In genomic region chr5:65764786-65765634, GRCm38 (mm10) we compare ENCODE assay signal across 8 mouse cellular contexts. TPM values are rescaled to one million over a fixed set of nuclear protein-coding genes. Genes with fewer than 3 reads are reported as not detected.
DNase-seq lines count a peak whose midpoint lies in the region; ATAC-seq and TF ChIP-seq lines count a peak whose summit lies in the region.

No protein-coding gene starts in this region.

- peak; percentile 91 for ATAC-seq in forebrain, embryonic 13.5 days
- peak; percentile 83 for ATAC-seq in heart, postnatal 0 days (ENCODE audit: insufficient read depth, low read depth)
- ATAC-seq in liver, embryonic 16.5 days (ENCODE audit: low read depth): peak; percentile 82
- ATAC-seq in neural tube, embryonic 12.5 days (ENCODE audit: low FRiP score, low read depth): peak; percentile 85
- ATAC-seq in stomach, postnatal 0 days (ENCODE audit: low FRiP score, low TSS enrichment): peak; percentile 92

- H3K9me3 ChIP-seq in forebrain, embryonic 13.5 days (replicated peaks): no peaks in the 10 kb centered on the region
- H3K9me3 ChIP-seq in heart, postnatal 0 days (replicated peaks; ENCODE audit: control insufficient read depth, low read length): no peaks in the 10 kb centered on the region
- no peaks in the 10 kb centered on the region for H3K9me3 ChIP-seq in liver, embryonic 16.5 days (replicated peaks; ENCODE audit: control insufficient read depth, low read length)
- no peaks in the 10 kb centered on the region for H3K9me3 ChIP-seq in neural tube, embryonic 12.5 days
- no peaks in the 10 kb centered on the region for H3K9me3 ChIP-seq in stomach, postnatal 0 days (ENCODE audit: control insufficient read depth, low read length)

- H3K27ac ChIP-seq in forebrain, embryonic 13.5 days: peak overlapping the region; percentile 100
- H3K27ac ChIP-seq in heart, postnatal 0 days (ENCODE audit: low read depth): peak overlapping the region; percentile 100
- H3K27ac ChIP-seq in liver, embryonic 16.5 days (ENCODE audit: low read length): peak overlapping the region; percentile 97
- H3K27ac ChIP-seq in neural tube, embryonic 12.5 days: peak overlapping the region; percentile 100
- peak overlapping the region; percentile 100 for H3K27ac ChIP-seq in stomach, postnatal 0 days (replicated peaks)

- TF ChIP-seq CTCF in heart, postnatal 0 days (IDR thresholded peaks at IDR 0.05; ENCODE audit: low read depth): no peak
- no peak for TF ChIP-seq CTCF in stomach, postnatal 0 days (IDR thresholded peaks at IDR 0.05; ENCODE audit: low read depth)

- H3K4me1 ChIP-seq in forebrain, embryonic 13.5 days: peaks cover 17% of the 10 kb centered on the region
- H3K4me1 ChIP-seq in heart, postnatal 0 days (ENCODE audit: control insufficient read depth, insufficient read depth): peaks cover 11% of the 10 kb centered on the region
- peaks cover 17% of the 10 kb centered on the region for H3K4me1 ChIP-seq in liver, embryonic 16.5 days (ENCODE audit: control insufficient read depth, low read depth, low read length)
- peaks cover 4% of the 10 kb centered on the region; the same call in 1 of the 2 replicates for H3K4me1 ChIP-seq in neural tube, embryonic 12.5 days
- H3K4me1 ChIP-seq in stomach, postnatal 0 days (replicated peaks; ENCODE audit: control insufficient read depth, insufficient read depth): no peaks in the 10 kb centered on the region

- no peak; the same call in 1 of the 2 replicates for TF ChIP-seq EP300 in heart, postnatal 0 days (IDR thresholded peaks at IDR 0.05; ENCODE audit: low read depth)
- peak; percentile 73 for TF ChIP-seq EP300 in stomach, postnatal 0 days (optimal IDR thresholded peaks at IDR 0.05)

- H3K4me3 ChIP-seq in forebrain, embryonic 13.5 days: peak overlapping the region; percentile 84
- peak overlapping the region; percentile 99 for H3K4me3 ChIP-seq in heart, postnatal 0 days (ENCODE audit: low read depth, low read length)
- H3K4me3 ChIP-seq in liver, embryonic 16.5 days (ENCODE audit: low read depth, low read length): peak overlapping the region; percentile 80
- H3K4me3 ChIP-seq in neural tube, embryonic 12.5 days: peak overlapping the region; percentile 90
- H3K4me3 ChIP-seq in stomach, postnatal 0 days (ENCODE audit: low read depth, low read length): peak overlapping the region; percentile 82

- peak; percentile 94 for DNase-seq in ES-CJ7 (ENCODE audit: low read depth, low spot score)
- DNase-seq in cerebellum, adult 11 months: peak; percentile 78
- DNase-seq in heart, postnatal 0 days (ENCODE audit: low spot score): peak; percentile 97
- DNase-seq in kidney, postnatal 36 days: peak; percentile 89 to 95
- DNase-seq in stomach, postnatal 0 days (ENCODE audit: low spot score): peak; percentile 90

- H3K27me3 ChIP-seq in forebrain, embryonic 13.5 days: no peaks in the 10 kb centered on the region
- no peaks in the 10 kb centered on the region for H3K27me3 ChIP-seq in heart, postnatal 0 days (ENCODE audit: control insufficient read depth, insufficient read depth, low read length)
- H3K27me3 ChIP-seq in liver, embryonic 16.5 days (ENCODE audit: control insufficient read depth, insufficient read depth, low read depth, low read length): no peaks in the 10 kb centered on the region
- no peaks in the 10 kb centered on the region for H3K27me3 ChIP-seq in neural tube, embryonic 12.5 days (replicated peaks)
- H3K27me3 ChIP-seq in stomach, postnatal 0 days (ENCODE audit: control insufficient read depth, insufficient read depth, low read length): no peaks in the 10 kb centered on the region

- WGBS in forebrain, embryonic 13.5 days: 3% methylated on average over 36 of the region's 36 CpGs
- 3% methylated on average over 36 of the region's 36 CpGs for WGBS in heart, postnatal 0 days
- 6% methylated on average over 36 of the region's 36 CpGs for WGBS in liver, embryonic 16.5 days (ENCODE audit: insufficient replicate concordance)
- WGBS in neural tube, embryonic 12.5 days: 5% methylated on average over 36 of the region's 36 CpGs
- 2% methylated on average over 36 of the region's 36 CpGs for WGBS in stomach, postnatal 0 days

- H3K36me3 ChIP-seq in forebrain, embryonic 13.5 days (ENCODE audit: poor library complexity, severe bottlenecking): no peaks in the 10 kb centered on the region
- H3K36me3 ChIP-seq in heart, postnatal 0 days (replicated peaks; ENCODE audit: control insufficient read depth, insufficient read depth, low read length): 0 out of 2 replicates have a peak, but pooled peaks cover 4% of the 10 kb centered on the region
- no peaks in the 10 kb centered on the region for H3K36me3 ChIP-seq in liver, embryonic 16.5 days (ENCODE audit: control insufficient read depth, insufficient read depth)
- no peaks in the 10 kb centered on the region for H3K36me3 ChIP-seq in neural tube, embryonic 12.5 days
- no peaks in the 10 kb centered on the region for H3K36me3 ChIP-seq in stomach, postnatal 0 days (ENCODE audit: control insufficient read depth, insufficient read depth, low read length)

- peak overlapping the region; percentile 66 for H3K4me2 ChIP-seq in forebrain, embryonic 13.5 days
- H3K4me2 ChIP-seq in heart, postnatal 0 days (ENCODE audit: low read depth, low read length): peak overlapping the region; percentile 77
- peak overlapping the region; percentile 98 for H3K4me2 ChIP-seq in liver, embryonic 16.5 days (ENCODE audit: low read depth, low read length)
- peak overlapping the region; percentile 82 for H3K4me2 ChIP-seq in neural tube, embryonic 12.5 days (replicated peaks)
- peak overlapping the region; percentile 68 for H3K4me2 ChIP-seq in stomach, postnatal 0 days (replicated peaks; ENCODE audit: low read depth)

- H3K9ac ChIP-seq in forebrain, embryonic 13.5 days: peak overlapping the region; percentile 99
- H3K9ac ChIP-seq in heart, postnatal 0 days (replicated peaks; ENCODE audit: low read depth, low read length): peak overlapping the region; percentile 100
- H3K9ac ChIP-seq in liver, embryonic 16.5 days (ENCODE audit: low read depth, low read length): peak overlapping the region; percentile 93
- H3K9ac ChIP-seq in neural tube, embryonic 12.5 days: peak overlapping the region; percentile 99
- H3K9ac ChIP-seq in stomach, postnatal 0 days (ENCODE audit: low read length): peak overlapping the region; percentile 96

RNA-seq across cellular contexts. Expression of gene N4bp2, which starts 1.7 kb away (rescaled TPM):
- polyA plus RNA-seq in forebrain, embryonic 13.5 days (2015; fragmentation: Nextera tagmentation; extraction: Ambion mirVana): 24.7 and 29.5 TPM in 2 replicates
- total RNA-seq in heart, postnatal 0 days (2014; rRNA removed; ENCODE audit: low replicate concordance): 10.5 and 18.6 TPM in 2 replicates
- polyA plus RNA-seq in heart, postnatal 0 days (2015; fragmentation: Nextera tagmentation; extraction: Ambion mirVana): 6.0 and 8.0 TPM in 2 replicates
- 7.4 and 7.5 TPM in 2 replicates for polyA plus RNA-seq in liver, embryonic 16.5 days (2015; fragmentation: Nextera tagmentation; extraction: Ambion mirVana)
- 24.0 and 26.5 TPM in 2 replicates for polyA plus RNA-seq in neural tube, embryonic 12.5 days (2016; fragmentation: Nextera tagmentation; extraction: Ambion mirVana)
- 5.7 and 6.0 TPM in 2 replicates for polyA plus RNA-seq in stomach, postnatal 0 days (2015; fragmentation: Nextera tagmentation; extraction: Ambion mirVana)

Comparison
In these comparisons a context has a peak if more than half of its experiments do, and no peak if none do; other contexts are left out.
1. Peak in every context shown above with its lines: DNase-seq, ATAC-seq, H3K4me3 ChIP-seq and H3K27ac ChIP-seq.